Mouse (Mus musculus): Measurements from ENCODE around the gene Rtn3. TPM values are rescaled to one million over a fixed set of nuclear protein-coding genes. Genes with fewer than 3 reads are reported as not detected.

Rtn3 gene
- total RNA-seq, 1 experiment from 2014 or later: 76.2 TPM

- ATAC-seq (replicated peaks in 1 of 2; ENCODE audit: insufficient read depth in 1 of 2, low FRiP score in 2 of 2, low TSS enrichment in 1 of 2, low read depth in 1 of 2, poor library complexity in 2 of 2, severe bottlenecking in 2 of 2): peak; percentile 64 to 69; a peak in 3 of 4 replicates
Measured at GRCm38 (mm10) chr19:7436061-7436970, 46.8 kb downstream of the Rtn3 start.

DNA sequence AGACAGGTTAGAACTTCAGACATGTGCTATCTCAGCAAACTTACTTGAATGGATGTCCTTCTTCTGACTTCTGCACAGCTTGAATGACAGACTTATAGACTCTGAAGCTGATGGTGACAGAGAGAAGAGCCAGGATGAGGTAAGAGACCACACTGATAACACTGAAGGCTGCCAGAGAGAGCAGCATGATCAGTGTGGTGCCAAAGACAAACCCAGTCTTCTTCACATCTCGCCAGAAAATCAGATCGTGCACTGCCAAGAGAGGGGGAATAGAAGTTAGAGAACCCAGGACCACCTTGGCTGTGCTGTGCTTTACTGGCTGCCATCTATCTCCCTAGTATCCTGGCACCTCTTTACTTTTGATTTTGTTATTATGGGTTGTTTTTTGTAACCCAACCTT, 48.2 kb downstream of the Rtn3 start:
- no peak for ATAC-seq (replicated peaks in 1 of 2; ENCODE audit: insufficient read depth in 1 of 2, low FRiP score in 2 of 2, low TSS enrichment in 1 of 2, low read depth in 1 of 2, poor library complexity in 2 of 2, severe bottlenecking in 2 of 2)

DNA sequence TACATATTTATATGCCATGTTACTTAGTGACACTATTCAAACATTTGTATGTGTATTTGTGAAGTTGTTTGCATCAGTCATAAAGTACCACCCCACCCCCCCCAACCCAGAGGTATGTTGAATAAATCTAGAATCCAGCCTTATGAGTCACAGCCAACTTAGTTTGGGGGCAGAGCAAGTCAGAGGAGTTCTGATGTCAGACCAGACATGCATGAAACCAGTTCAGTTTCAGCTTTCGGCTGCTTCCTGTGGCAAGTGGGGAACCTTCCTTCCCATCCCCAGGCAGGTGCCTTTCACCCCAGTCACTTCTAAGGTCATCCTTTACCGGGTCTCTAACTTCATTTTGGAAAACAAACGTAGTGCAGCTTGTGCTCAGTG, 57.7 kb downstream of the Rtn3 start:
- no peak for ATAC-seq (replicated peaks in 1 of 2; ENCODE audit: insufficient read depth in 1 of 2, low FRiP score in 2 of 2, low TSS enrichment in 1 of 2, low read depth in 1 of 2, poor library complexity in 2 of 2, severe bottlenecking in 2 of 2)

DNA sequence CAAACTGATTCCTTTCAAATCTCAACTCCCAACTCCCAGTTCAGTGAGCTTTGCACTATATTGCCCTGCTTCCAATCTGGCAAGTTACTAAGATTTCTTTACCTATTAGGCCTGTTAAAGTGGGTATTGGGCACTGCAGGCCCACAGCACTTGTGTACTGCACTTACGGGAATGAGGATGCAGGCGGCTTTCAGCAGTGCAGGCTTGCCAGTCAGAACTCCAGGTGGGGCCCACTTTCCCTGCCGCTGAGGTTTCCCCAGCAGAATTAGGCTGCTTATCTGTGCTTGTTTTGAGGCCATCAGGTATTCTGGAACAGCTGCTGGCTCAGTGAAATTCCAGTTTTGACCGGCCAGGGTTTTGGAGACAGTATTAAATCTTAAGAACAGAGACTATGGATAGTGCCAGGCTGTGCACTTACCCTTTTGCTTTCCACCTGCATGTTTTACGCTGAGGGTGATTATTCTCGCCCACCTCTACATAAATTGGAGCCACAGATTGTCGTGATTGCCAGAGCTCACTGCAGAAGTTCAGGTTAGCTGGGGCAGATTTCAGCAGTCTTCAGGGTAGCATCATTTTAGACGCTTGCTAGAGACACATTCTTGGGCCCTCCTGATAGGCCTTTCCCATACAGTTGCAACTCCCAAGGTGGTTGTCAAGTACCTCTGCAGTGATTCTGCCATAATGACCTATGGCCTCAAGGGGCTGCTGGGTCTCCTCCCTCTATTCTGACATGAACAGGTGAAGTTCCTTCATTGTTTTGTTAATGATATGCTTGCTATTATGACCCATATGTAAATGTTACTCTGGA, 58.3 kb downstream of the Rtn3 start:
- no peak for ATAC-seq (replicated peaks in 1 of 2; ENCODE audit: insufficient read depth in 1 of 2, low FRiP score in 2 of 2, low TSS enrichment in 1 of 2, low read depth in 1 of 2, poor library complexity in 2 of 2, severe bottlenecking in 2 of 2)

- ATAC-seq (replicated peaks in 1 of 2; ENCODE audit: insufficient read depth in 1 of 2, low FRiP score in 2 of 2, low TSS enrichment in 1 of 2, low read depth in 1 of 2, poor library complexity in 2 of 2, severe bottlenecking in 2 of 2): no peak
Measured at GRCm38 (mm10) chr19:7424131-7424530, 59.0 kb downstream of the Rtn3 start.

- no peak for ATAC-seq (replicated peaks in 1 of 2; ENCODE audit: insufficient read depth in 1 of 2, low FRiP score in 2 of 2, low TSS enrichment in 1 of 2, low read depth in 1 of 2, poor library complexity in 2 of 2, severe bottlenecking in 2 of 2)
Measured at GRCm38 (mm10) chr19:7423656-7424030, 59.4 kb downstream of the Rtn3 start.

DNA sequence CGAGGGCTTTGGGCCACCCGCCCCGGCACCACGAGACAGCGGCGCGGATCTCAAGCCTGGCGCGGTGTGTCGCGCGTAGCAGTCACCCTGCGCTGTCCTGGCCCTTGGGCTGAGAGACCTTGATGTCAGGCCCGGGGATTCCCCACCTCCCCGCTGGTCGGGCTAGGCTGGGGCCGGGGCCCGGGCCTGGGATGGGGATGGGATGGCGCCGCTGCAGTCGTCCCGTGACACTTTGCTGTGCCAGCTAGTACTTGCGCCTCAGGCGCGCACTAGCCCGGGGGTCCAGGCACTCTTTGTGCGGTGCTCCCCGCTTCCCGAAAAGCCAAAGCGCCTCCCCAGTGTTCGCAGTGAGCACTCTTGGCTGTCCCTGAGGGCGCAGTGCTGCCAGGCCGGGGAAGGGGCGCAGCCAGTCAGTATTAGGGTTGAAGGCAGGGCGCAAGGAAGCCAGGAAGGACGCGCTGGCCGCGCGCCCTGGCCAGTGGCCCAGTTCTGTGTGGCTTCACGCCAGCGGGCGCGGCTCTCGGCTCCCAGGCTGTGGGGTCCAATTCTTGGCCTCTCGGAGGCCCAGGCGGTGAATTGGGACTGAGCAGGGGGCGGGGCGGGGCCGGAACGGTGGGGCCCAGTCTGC, 59.9 kb downstream of the Rtn3 start:
- no peak for ATAC-seq (replicated peaks in 1 of 2; ENCODE audit: insufficient read depth in 1 of 2, low FRiP score in 2 of 2, low TSS enrichment in 1 of 2, low read depth in 1 of 2, poor library complexity in 2 of 2, severe bottlenecking in 2 of 2)

DNA sequence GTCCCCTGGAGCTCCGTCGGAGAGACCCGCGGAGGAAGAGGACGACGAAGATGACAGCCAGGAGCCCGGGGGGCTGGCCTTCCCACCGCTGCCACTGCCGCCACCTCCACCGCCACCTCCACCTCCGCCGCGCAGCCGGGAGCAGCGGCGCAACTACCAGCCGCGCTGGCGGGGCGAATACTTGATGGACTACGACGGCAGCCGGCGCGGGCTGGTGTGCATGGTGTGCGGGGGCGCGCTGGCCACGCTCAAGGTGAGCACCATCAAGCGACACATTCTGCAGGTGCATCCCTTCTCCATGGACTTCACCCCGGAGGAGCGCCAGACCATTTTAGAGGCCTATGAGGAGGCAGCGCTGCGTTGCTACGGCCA, 60.4 kb downstream of the Rtn3 start:
- ATAC-seq (replicated peaks in 1 of 2; ENCODE audit: insufficient read depth in 1 of 2, low FRiP score in 2 of 2, low TSS enrichment in 1 of 2, low read depth in 1 of 2, poor library complexity in 2 of 2, severe bottlenecking in 2 of 2): no peak

GRCm38 (mm10) chr19:7421602-7422591, 61.2 kb downstream of the Rtn3 start:
- no peak for ATAC-seq (replicated peaks in 1 of 2; ENCODE audit: insufficient read depth in 1 of 2, low FRiP score in 2 of 2, low TSS enrichment in 1 of 2, low read depth in 1 of 2, poor library complexity in 2 of 2, severe bottlenecking in 2 of 2)

DNA sequence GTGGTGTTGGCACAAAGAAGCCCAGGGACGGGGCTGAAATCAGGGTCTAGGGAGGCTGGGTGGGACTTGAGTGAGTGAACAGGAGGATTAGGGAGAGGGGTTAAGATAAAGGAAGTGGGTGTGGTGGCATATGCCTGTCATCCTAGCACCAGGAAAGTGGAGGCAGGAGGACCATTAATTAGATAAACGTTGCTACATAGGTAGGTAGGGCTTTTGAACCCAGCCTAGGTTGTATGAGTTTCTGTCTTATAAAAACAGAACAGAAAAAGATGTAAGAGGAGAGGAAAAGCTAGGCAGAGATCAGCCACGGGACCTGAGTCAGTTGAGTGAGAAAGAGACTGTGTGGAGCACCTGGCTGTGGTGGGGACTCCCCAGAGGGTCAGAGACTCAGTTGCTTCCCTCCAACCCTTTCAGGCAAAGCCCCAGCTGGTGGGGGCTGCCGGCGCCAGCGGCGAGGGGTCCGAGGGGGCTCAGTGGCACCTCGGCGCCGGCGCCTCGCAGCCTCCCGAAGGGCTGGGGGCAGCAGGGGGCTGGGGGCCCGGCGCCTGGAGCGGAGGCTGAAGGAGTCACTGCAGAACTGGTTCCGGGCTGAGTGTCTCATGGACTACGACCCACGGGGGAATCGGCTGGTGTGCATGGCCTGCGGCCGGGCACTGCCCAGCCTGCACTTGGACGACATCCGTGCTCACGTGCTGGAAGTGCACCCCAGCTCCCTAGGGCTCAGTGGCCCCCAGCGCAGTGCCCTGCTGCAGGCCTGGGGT, 62.1 kb downstream of the Rtn3 start:
- ATAC-seq (replicated peaks in 1 of 2; ENCODE audit: insufficient read depth in 1 of 2, low FRiP score in 2 of 2, low TSS enrichment in 1 of 2, low read depth in 1 of 2, poor library complexity in 2 of 2, severe bottlenecking in 2 of 2): no peak

DNA sequence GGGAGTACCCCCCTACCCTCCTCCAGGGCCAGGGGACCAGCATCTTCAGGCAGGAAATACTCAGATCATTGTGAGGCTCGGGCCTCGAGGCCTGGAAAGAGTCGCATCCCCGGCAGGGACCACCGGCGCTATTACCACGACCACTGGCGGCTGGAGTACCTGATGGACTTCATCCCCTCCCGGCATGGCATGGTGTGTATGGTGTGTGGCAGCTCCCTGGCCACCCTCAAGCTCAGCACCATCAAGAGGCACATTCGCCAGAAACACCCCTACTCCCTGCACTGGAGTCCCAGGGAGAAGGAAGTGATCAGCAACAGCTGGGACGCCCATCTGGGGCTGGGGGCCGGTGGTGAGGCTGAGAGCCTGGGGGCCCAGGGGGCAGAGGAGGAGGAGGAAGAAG, 63.0 kb downstream of the Rtn3 start:
- no peak for ATAC-seq (replicated peaks in 1 of 2; ENCODE audit: insufficient read depth in 1 of 2, low FRiP score in 2 of 2, low TSS enrichment in 1 of 2, low read depth in 1 of 2, poor library complexity in 2 of 2, severe bottlenecking in 2 of 2)

DNA sequence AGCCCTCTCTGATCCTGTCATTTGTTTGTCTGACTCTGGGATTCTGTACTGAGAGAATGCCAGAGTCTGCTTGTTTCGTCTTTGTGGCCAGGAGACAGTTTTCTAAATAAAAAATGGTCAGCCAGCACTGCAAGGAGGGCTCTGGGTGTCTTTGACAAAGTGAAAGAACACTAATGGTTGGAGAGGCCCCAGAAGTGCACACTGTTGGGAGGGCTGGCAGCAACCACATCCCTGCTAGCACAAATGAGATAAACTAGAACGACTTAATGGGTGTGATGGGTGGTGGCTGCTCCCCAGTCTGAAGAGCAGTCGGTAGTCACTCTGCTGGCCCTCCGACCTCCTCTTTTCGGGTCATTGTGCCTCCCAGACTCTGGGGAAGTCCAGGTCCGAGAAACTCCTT, 63.9 kb downstream of the Rtn3 start:
- no peak for ATAC-seq (replicated peaks in 1 of 2; ENCODE audit: insufficient read depth in 1 of 2, low FRiP score in 2 of 2, low TSS enrichment in 1 of 2, low read depth in 1 of 2, poor library complexity in 2 of 2, severe bottlenecking in 2 of 2)

GRCm38 (mm10) chr19:7417911-7418849, 64.9 kb downstream of the Rtn3 start:
- peak; percentile 50 to 57; a peak in 1 of 4 replicates for ATAC-seq (replicated peaks in 1 of 2; ENCODE audit: insufficient read depth in 1 of 2, low FRiP score in 2 of 2, low TSS enrichment in 1 of 2, low read depth in 1 of 2, poor library complexity in 2 of 2, severe bottlenecking in 2 of 2)

- peak; percentile 40; a peak in 3 of 4 replicates for ATAC-seq (replicated peaks in 1 of 2; ENCODE audit: insufficient read depth in 1 of 2, low FRiP score in 2 of 2, low TSS enrichment in 1 of 2, low read depth in 1 of 2, poor library complexity in 2 of 2, severe bottlenecking in 2 of 2)
Measured at GRCm38 (mm10) chr19:7416834-7417735, 66.0 kb downstream of the Rtn3 start, which contains the start of gene 2700081O15Rik. TSS of gene 2700081O15Rik (plus strand) at chr19:7417625.

Data from hematopoietic stem cell, adult 5-6 weeks (primary cell).